Mouse (Mus musculus) hematopoietic stem cell, adult 5-6 weeks (primary cell): Measurements from ENCODE around the gene Stra6. TPM values are rescaled to one million over a fixed set of nuclear protein-coding genes. Genes with fewer than 3 reads are reported as not detected.
A peak's percentile ranks its signal among the peaks of the same experiment; 100 is the strongest.

Experiments used
- ATAC-seq, 2 experiments: fragments of 125-278 bp in 1 of 2; replicated peaks in 1 of 2; 2 replicates each; pipeline ENCODE4 v1.8.0; 2016 to 2017; ENCODE audit warnings: inconsistent platforms in 2 of 2, mild to moderate bottlenecking in 2 of 2, moderate number of reproducible peaks in 2 of 2, low read depth in 1 of 2, moderate TSS enrichment in 1 of 2; ENCODE audit not compliant: low FRiP score in 2 of 2, poor library complexity in 2 of 2, severe bottlenecking in 2 of 2, insufficient read depth in 1 of 2, low TSS enrichment in 1 of 2
- total RNA-seq: library from RNA; stranded (forward); fragments of 172-1452, 232-1000 nt; gene quantifications from 2 replicates; pipeline ENCODE4 v1.2.3, GENCODE M21; 2017

Gene Stra6
- total RNA-seq, 1 experiment from 2014 or later = not detected

DNA sequence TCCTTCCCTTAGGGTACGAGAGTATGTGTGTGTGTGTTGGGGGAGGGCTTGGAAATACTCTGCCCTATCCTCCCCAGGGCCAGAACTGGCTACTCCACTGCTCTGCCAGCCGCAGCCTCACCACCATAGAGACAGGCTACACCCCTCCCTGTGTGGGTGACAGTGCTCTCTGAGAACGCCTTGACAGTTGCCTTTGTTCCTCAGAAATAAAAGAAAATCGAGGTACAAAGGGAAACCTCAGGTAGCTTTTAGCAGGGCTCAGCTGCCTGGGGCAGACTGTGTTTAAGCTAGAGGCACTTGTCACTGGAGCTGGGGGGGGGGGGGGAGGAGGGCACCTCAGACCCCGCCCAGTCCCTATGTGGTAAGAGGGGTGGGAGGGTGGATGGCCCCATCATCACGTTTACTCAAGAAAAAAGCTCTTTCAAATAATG lies 48.7 kb downstream of the Stra6 start:
- ATAC-seq = no peak

DNA sequence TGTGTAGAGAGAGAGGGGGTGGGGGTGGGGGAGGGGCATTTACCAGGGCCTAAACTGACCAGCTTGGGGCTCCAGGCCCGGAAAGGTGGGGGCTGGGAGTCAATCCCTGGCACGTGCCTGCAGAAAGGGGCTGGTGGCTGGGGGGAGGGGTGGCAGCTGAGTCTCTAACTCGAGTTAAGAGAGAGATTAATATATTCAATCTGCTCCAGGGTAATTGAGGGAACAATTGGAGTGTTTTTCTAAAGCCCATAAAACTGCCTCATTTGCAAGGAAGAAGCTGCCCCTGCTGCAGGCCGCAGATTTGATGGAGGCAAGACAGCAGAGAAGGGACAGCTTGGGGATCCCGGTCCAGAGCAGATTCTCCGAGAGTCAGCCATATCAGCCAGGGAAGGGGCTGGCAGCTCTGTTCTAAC lies 49.3 kb downstream of the Stra6 start:
- ATAC-seq = no peak

DNA sequence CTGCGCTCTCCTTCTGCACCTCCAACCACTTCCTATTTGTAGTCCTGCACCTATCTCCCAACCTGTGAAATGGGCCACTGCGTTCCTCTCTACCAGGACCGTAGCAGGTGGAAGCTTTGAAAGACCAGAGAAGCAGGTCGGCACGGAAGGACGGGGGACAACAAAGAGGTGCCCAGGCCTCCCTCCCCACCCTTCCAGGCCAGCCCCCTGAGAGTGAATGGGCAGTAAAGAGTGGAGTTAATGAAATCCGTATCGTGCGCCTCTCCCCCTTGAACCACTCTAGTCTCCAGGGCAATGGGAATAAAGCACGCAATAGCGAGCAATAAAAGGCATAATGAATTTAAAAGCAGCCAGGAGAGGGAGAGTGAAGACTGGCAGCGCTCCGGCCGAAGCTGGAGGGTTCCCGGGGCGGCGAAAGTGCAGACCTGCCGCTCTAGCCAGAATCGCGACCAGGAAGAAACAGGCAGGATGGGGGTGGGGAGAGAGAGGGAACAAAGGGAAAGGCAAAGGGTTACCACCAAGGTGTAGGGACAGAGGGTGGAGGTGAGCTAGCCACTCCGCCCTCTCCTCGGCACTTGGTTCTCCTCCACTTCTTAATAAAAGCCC lies 49.8 kb downstream of the Stra6 start:
- 0 out of 4 replicates have a peak, but pooled peaks of 1 of the 2 experiments have one; percentile 21 for ATAC-seq

DNA sequence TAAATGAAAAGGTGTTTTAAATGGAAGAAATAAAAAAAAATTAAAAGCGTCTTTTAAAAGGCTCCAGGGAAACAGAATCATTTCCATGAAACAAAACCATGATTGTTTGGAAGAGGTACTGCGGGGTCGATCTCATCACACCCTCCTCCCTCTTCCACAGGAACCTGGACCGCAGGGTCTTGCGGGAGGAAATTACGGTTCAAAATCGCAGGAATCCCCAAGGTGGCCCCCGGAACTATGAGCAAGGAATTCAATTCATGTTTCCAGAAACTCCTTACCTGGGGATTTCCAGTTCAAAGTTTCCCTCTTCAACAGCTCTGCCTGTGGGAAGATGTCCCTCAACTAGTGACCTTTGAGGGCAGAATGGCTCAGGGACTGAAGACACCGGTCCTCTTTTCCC lies 50.4 kb downstream of the Stra6 start:
- no peak for ATAC-seq

DNA sequence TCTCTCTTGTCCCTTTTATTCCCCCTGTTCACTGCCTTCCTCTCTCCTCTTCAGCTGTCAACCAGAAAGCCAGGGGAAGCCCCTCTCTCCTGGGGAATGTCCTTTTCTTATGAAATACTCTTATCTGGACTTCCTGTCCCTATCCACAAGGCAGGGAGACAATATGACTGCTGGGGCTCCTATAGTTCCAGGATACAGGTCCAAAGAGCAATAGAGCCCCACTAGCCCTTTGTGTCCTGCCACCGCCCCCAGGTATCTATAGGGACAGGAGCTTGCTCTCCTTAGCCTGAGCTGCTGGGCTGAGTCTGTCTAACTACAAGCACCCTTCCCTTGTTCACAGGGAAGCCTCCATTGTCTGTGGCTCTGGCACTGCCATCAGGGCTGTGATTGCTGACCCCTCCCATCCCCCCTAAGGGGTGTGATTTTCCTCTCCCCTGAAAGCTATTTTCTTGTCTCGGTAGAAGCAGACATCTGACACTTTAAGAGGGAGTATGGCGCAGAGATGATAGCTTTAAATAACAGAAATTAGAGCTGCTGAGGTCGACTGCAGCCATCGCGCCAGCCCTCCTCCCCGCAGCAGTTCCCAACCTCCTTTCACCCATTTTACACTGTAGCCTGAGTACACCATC lies 51.8 kb downstream of the Stra6 start:
- ATAC-seq = no peak

DNA sequence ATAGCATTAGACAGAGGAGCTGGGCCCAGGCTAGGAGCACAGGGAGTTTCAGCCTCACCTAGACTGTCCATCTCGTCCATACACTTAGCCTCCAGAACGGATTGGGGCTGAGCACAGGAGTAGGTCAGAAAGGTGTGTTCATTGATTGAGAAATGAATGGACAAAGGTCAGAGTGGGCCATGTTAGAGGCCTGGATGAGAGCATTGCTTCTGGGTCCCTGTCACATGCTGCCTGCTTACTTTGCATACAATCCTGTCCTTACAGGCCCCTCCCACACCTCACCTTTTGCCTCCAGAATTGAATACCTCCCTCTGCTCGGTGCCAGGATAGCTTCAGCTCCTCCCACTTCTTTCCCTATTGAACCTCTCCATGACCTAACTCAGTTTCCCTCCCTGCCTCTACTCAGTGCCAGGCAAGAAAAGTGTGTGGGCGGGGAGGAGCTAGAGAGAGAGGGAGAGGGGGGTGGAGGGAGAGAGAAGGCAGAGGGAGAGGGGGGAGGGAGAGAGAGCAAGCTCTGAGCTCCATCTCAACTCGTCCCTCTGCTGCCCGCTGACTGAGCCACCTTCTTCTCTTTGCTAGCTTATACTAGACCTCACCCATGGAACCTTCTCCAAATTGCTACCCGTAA lies 52.5 kb downstream of the Stra6 start:
- ATAC-seq = no peak

DNA sequence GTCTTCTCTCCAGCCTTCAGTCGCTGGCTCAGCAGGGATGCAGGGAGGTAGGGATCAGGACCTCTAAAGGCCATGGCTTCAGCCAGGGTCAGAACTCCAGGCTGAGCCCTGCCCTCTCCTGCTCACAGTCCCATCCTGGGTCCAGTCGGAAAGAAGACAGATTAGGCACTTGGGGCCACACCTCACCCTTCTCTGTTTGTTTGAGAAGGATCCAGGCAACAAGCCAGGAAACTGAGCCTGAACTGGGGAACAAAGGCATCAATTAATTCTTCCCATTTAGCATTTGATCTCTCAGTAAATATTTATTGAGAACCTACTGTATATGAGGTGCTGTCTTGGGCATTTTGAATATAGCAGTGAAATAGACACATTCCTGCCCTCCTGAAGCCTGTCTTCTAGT lies 55.1 kb downstream of the Stra6 start, which contains the start of gene Ccdc33:
Gene Ccdc33 (minus strand): TSS at position 153 of the 400 bp plus-strand sequence.
- no peak for ATAC-seq

DNA sequence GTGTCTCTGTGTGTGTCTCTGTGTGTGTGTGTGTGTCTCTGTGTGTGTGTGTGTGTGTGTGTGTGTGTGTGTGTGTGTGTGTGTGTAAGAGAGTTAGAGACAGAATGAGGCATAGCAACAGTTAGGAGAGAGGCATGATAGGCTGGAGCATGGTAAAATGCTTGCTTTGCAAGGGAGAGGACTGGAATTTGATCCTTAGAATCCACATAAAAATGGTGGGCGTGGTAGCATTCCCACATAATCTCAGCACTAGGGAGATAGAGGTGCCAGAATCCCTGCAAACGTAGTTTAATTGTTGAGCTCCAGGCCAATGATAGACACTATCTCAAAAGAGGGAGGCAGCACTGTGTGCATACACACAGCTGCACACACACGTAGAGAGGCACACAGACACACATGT lies 61.5 kb downstream of the Stra6 start:
- no peak for ATAC-seq

DNA sequence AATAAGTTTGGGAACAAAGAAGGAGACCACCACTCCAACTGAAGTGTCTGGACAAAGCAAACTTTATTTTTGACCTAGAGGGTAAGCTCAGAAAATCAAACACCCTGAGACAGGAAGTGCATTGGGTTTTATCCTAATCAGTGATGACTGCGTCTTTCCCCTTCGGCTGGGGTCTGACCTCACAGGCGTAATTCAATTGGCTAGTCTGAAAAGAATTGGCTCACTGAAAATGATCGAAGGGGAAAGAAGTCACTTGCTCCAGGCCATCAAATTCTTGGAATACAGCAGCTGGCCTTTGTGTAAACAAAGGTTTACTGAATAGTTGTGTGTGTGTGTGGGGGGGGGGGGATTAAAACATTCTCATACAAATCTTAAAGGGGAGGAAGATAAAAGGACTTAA lies 62.2 kb downstream of the Stra6 start:
- no peak for ATAC-seq

DNA sequence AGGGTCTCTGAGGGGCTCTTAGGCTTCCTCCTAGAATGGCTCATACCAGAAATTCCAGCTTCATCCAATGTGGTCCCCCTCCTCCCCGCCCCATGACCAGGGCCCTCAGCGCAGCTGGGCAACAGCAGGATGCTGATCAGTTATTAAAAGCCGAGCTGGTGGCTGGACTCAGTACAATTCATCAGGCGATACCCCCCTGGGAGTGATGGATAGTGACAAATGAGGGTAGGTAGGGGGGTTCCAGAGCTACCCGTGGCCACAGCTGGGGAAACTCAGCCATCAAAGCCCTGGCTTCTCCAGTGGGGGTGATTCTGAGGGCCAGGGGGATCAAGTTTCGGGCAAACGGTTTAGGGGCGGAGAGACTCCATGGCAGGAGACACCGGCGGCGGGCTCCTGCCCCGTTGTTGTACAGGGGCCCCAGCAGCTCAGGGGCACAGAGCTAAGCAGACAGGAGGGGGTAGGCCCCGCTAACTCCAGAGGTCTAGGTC lies 65.4 kb downstream of the Stra6 start:
- ATAC-seq = no peak

DNA sequence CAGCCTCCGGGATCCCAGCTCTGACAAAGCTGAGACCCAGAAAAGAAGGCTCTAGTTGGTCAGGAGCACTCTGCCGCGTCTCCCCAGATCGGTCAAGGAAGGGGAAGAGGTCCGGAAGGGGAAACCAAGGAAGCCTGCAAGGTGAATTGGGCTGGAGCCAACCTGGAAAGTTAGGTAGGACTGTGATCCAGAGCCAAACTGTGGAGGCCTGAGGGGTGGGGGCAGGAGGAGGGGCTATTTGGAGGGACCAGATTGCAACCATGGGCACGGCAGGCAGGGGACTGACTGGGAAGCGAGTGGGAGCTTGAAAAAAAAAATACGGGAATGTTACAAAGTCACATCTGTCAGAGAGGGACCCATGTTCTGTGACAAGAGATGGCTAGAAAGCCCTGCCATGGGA lies 65.9 kb downstream of the Stra6 start:
- no peak for ATAC-seq

DNA sequence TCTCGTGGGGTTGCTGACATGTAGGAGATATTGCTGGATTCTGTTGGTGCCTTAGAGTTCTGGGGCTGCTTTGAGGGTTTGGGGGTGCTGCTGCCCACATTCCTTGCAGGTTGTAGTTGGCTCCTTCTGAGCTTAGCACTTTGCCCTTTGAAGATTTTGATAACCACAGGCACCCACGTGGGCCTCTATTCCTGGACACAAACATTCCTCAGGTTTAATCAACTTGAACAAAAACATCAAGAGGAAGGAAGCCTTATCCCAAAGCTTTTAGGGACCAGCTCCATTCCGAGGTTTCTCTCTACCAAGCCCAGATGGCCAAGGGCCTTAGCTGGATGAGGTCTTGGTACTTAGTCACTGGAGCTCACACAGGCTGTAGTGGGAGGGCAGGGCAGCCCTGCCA lies 67.3 kb downstream of the Stra6 start:
- ATAC-seq = no peak

DNA sequence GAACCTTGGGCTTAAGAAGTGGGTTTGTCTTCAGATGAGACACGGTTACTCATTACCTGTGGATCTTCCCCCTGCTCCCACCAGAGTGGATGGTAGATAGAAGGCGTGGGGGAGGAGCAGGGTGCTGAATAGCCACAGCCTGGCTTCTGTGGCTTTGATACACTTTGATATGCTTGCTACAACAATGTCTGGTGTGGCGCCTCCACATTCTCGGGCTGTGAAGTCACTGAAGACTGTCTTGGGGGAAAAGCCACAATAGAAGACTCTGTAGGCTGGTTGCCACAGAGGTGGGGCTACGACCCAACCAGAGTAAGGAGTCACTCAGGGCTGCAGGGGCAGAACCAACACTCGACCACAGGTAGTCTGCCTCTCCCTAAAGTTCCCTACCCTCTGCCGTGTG lies 68.1 kb downstream of the Stra6 start:
- ATAC-seq = no peak

DNA sequence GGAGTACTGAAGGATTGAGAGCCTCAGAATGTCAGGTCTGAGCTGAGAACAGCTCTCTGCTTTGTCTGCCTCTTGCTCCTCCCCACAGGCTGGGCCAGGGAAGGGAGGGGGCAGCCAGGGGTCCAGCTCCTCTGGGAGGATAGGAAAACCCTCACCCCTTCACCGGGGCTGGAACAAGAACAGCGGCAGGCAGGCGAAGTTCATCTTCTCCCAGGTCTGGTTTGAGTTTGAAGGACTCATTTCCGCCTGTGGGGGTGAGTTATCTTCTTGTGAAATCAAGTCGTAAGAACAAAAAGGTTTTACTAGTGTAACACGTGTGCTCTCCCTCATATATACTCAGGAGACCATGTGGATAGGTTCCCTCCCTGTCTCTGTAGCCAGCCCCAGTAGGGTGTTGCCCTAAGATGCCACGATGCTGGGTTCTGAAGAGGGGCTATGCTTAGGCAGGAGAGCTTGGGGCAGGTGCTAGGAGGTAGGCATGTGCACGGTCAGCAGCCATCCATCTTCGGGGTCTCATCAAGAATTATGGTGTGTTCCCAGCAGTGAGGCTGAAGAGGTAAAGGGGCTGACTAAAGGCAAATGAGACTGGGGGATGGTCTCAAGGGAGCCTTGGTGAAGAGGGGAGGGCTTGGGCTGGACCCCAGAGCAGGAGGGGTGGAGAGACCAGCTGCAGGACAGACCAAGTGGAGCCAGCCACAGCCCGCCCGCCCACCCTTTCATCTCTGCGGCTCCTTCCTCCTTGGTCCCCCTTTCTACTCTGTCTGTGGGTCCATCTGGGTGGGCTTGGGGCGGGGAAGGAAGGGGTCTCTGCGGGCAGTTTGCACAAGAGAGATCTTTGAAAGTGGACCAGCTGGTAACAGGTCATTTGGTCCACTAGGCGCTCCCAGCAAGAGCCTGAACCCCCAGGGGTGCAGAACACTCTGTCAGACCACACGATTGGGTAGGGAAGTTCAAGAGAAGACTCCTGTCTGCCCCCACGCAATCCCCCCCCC lies 70.6 kb downstream of the Stra6 start:
- ATAC-seq = no peak

DNA sequence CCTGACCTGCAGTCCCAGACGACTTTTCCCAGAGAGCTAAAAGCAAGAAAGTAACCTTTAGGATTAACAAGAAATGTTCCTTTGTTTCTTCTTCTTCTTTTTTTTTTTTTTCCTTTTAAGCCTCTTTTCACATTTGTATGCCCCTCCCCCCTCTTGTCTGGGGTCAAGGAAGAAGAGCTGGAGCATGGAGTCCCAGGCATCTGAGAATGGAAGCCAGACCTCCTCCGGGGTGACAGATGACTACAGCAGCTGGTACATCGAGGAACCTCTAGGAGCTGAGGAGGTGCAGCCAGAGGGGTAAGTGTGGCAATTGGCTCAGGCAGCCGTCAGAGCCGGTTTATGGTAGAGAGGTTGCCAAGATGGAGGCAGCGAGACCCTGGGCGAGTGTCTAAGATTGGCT lies 71.3 kb downstream of the Stra6 start:
- ATAC-seq = no peak

DNA sequence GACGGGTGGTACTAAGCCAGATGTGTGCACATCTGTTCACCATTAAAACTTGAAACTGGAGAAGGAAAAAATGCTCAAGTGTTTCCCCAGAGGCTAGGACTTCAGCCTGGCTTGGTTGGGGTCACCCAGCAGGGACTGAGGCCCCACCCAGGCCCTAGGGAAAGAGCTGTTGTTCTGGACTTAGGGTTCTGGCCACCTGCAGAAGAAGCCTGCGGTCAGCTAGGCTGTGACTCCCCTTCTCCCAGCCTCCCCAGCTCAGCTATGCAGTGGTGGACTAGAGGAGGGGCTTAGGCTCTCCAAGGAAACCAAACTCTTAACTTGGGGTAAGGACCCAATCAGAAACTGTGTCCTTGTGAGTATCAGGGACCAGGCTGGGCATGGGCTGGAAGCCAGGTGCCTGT lies 72.3 kb downstream of the Stra6 start:
- no peak for ATAC-seq

DNA sequence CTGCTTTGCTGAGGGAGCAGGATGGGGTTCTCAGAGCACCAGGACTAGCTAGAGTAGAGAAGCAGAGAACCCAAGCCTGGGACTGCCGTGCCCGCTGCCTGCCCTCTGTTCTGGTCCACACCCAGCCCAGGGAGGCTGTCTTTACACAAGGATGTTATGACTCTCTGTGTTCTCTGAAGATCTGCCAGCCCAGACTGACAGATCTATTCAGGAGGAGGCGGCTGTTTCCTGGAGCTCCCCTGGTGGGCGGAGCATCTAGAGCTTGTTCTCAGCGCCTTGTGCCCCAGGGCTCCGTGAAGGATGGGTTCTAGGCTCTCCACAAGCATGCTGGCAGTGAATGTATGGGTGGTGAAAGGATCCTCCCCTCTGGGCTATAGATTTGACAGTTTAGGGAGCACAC lies 76.4 kb downstream of the Stra6 start:
- no peak for ATAC-seq

DNA sequence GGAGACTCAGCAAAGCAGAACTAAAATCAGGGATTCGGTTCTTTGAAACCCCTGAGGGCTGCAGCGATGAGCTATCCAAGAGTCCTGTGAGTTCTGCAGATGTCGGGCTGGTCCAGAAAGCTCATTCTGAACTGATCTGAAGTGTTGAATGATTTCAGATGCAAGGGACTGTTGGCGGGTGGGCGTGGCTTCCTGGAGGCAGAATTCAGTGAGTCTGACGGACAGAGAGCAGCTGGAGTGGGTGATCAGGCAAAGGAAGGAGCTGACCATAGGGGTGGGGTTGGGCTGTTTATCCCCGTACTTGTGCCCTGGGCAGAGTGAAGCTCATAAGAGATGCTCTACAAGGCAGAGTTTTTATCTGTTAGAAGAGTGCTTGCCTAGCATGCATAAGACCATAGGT lies 79.8 kb downstream of the Stra6 start:
- no peak for ATAC-seq
